Mouse (Mus musculus) heart, postnatal 0 days (tissue): ENCODE measurements around the gene Ssh2. TPM values are rescaled to one million over a fixed set of nuclear protein-coding genes. Genes with fewer than 3 reads are reported as not detected.
A peak's percentile ranks its signal among the peaks of the same experiment; 100 is the strongest.

Experiments used
- ATAC-seq: fragments of 200-750 bp; cut with Nextera tagmentation; 2 replicates; pipeline ENCODE4 v1.8.0; 2017; ENCODE audit warnings: low read depth, moderate number of reproducible peaks, moderate library complexity; ENCODE audit not compliant: insufficient read depth
- DNase-seq: peaks from one replicate; pipeline ENCODE4 v3.0.0-alpha.2; 2016; ENCODE audit warnings: low spot score
- H3K27ac ChIP-seq: fragments of 300-500 bp; sonication (generic); 2 replicates; pipeline ENCODE4 v1.5.1; 2014; ENCODE audit warnings: low read depth, mild to moderate bottlenecking
- H3K27me3 ChIP-seq: fragments of 300-500 bp; sonication (generic); 2 replicates; pipeline ENCODE4 v1.6.1; 2014; ENCODE audit warnings: low read length, mixed read lengths; ENCODE audit not compliant: control insufficient read depth, insufficient read depth
- H3K36me3 ChIP-seq: fragments of 300-500 bp; sonication (generic); replicated peaks from 2 replicates; pipeline ENCODE4 v1.6.1; 2014; ENCODE audit warnings: low read length, mixed read lengths; ENCODE audit not compliant: control insufficient read depth, insufficient read depth
- H3K4me1 ChIP-seq: fragments of 300-500 bp; sonication (generic); 2 replicates; pipeline ENCODE4 v1.6.1; 2014; ENCODE audit warnings: antibody characterized with exemption; ENCODE audit not compliant: control insufficient read depth, insufficient read depth
- H3K4me2 ChIP-seq: fragments of 300-500 bp; sonication (generic); 2 replicates; pipeline ENCODE4 v1.6.1; 2014; ENCODE audit warnings: low read depth, mild to moderate bottlenecking, low read length, moderate library complexity
- H3K4me3 ChIP-seq: fragments of 300-500 bp; sonication (generic); 2 replicates; pipeline ENCODE4 v1.5.1; 2014; ENCODE audit warnings: low read depth, low read length
- H3K9ac ChIP-seq: fragments of 300-500 bp; sonication (generic); replicated peaks from 2 replicates; pipeline ENCODE4 v1.6.1; 2014; ENCODE audit warnings: low read depth, low read length, mixed read lengths
- H3K9me3 ChIP-seq: fragments of 300-500 bp; sonication (generic); replicated peaks from 2 replicates; pipeline ENCODE4 v1.6.1; 2016; ENCODE audit warnings: low read length; ENCODE audit not compliant: control insufficient read depth
- CTCF ChIP-seq: IDR thresholded peaks from 2 replicates; pipeline ENCODE4 v1.5.1; 2016; ENCODE audit warnings: antibody characterized with exemption, control low read depth, low read depth
- EP300 ChIP-seq: IDR thresholded peaks from 2 replicates; pipeline ENCODE4 v1.6.1; 2016; ENCODE audit warnings: antibody characterized with exemption, low read depth
- WGBS: fragments of 180-500 bp; shearing (Covaris S2); extraction: QIAGEN DNeasy Blood & Tissue Kit; methylation state at CpG from one replicate; pipeline ENCODE4 v1.1.7; 2014; 5-methylcytosine and 5-hydroxymethylcytosine counted together
- polyA plus RNA-seq: library from polyadenylated mRNA; unstranded; fragments of >200 nt; fragmentation: Nextera tagmentation; extraction: Ambion mirVana; gene quantifications from 2 replicates; pipeline ENCODE4 v1.2.1, GENCODE M21; 2015
- total RNA-seq: library from RNA; depleted of rRNA; stranded (reverse); fragments of >200 nt; gene quantifications from 2 replicates; pipeline ENCODE4 v1.2.3, GENCODE M21; 2014; ENCODE audit warnings: low replicate concordance

Gene Ssh2
- total and polyA plus RNA-seq, 2 experiments from 2014 or later, result 21.0 to 60.6 TPM

DNA sequence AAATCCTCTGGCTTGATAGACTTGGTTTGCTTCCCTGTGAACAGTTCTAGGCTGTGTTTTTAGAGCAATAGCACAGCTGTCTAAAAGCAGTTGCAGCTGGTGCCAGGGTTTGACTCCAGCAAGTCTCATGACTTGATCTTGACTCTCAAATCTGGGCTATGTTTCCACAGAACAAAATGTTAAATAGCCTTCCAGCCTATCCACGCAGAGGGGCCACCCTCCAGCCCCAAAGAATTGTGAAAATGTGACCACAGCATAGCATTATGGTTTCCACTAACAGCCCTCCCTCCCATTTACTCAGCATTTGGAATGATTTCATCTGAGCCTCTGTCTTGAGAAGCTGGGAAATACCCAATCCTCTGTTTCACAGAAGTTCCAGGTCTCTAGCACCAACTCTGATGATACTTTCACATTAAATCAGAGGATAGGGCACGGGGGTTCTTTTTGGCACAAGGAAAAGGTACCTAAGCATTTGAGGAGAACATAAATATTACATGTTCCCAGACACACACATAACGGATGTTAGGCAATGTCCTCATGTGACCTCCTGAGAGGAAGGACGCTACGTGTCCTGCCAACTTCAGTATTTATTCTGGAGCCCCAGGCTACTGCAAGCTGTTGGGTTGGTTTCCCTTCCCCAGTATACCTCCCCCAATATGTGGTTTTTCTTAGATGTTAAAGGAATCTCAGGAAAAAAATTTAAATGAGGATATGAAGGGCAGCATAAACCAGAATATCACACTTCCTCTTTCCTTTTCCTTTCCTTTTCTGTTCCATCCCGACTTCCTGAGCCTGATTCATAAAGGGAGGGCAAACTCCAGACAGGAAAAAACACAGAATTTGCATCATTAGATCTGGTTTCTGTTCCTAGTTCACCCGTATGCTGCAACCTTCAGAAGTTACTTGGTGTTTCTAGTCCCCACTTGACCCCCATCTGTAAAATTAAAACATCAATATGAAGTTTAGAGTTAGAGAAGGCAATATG lies 226.4 kb downstream of the Ssh2 start:
- no peaks in the 10 kb centered on the region for H3K9me3 ChIP-seq
- H3K27ac ChIP-seq, result peak overlapping the region; percentile 81
- TF ChIP-seq EP300 (0 out of 2 replicates have a peak, but pooled peaks have one; percentile 14), CTCF (no peak)
- no peak overlapping the region for H3K4me2 ChIP-seq
- H3K36me3 ChIP-seq, result peaks cover 48% of the 10 kb centered on the region
- 40% methylated on average over 7 of the region's 7 CpGs for WGBS
- DNase-seq (peak; percentile 65), ATAC-seq (peak; percentile 62)
- H3K27me3 ChIP-seq, result no peaks in the 10 kb centered on the region
- H3K4me1 ChIP-seq, result peaks cover 45% of the 10 kb centered on the region
- no peak overlapping the region for H3K9ac ChIP-seq
- H3K4me3 ChIP-seq, result no peak overlapping the region

DNA sequence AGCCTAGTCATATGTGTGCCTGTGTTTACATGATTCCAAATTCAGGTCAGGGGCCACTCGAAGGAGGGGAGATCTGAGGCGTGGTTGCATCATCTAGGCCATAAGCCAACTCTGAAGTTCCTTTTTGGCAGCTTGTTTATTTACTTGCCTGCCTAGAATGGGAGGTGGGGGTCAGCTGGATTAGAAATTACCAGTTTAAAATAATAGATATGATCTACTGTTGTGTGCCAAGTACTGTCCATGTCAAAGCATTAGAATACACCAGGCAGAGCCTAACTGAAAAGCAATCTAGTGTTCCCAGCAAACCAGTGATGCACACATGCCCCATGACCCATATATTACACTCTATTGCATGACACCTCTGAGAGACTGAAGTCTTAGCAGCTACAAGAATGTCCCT lies 228.9 kb downstream of the Ssh2 start:
- no peak overlapping the region for H3K4me2 ChIP-seq
- peak overlapping the region; percentile 81 for H3K27ac ChIP-seq
- peaks cover 45% of the 10 kb centered on the region for H3K4me1 ChIP-seq
- no peak overlapping the region for H3K4me3 ChIP-seq
- DNase-seq, result no peak
- H3K36me3 ChIP-seq, result peaks cover 39% of the 10 kb centered on the region
- WGBS, result 25% methylated on average over 2 of the region's 2 CpGs
- ATAC-seq, result no peak
- H3K9ac ChIP-seq, result no peak overlapping the region
- TF ChIP-seq EP300 (peak; percentile 45; the same call in 1 of the 2 replicates), CTCF (no peak)
- H3K9me3 ChIP-seq, result no peaks in the 10 kb centered on the region
- H3K27me3 ChIP-seq, result no peaks in the 10 kb centered on the region

GRCm38 (mm10) chr11:77446628-77447041 lies 230.5 kb downstream of the Ssh2 start:
- WGBS, result 19% methylated on average over 6 of the region's 6 CpGs
- peaks cover 35% of the 10 kb centered on the region for H3K4me1 ChIP-seq
- TF ChIP-seq EP300, result 0 out of 2 replicates have a peak, but pooled peaks have one; percentile 8
- TF ChIP-seq CTCF, result peak; percentile 83
- H3K9ac ChIP-seq, result no peak overlapping the region
- DNase-seq, result peak; percentile 88
- no peaks in the 10 kb centered on the region for H3K9me3 ChIP-seq
- H3K4me3 ChIP-seq, result no peak overlapping the region
- H3K27me3 ChIP-seq, result no peaks in the 10 kb centered on the region
- no peak overlapping the region for H3K4me2 ChIP-seq
- peak; percentile 82 for ATAC-seq
- H3K27ac ChIP-seq, result no peak overlapping the region; the same call in 1 of the 2 replicates
- peaks cover 33% of the 10 kb centered on the region for H3K36me3 ChIP-seq

GRCm38 (mm10) chr11:77449224-77449623 lies 233.1 kb downstream of the Ssh2 start:
- Histone ChIP-seq H3K4me1 (peaks cover 9% of the 10 kb centered on the region), H3K27ac (no peak overlapping the region), H3K36me3 (peaks cover 35% of the 10 kb centered on the region), H3K9me3 (no peaks in the 10 kb centered on the region), H3K4me3 (no peak overlapping the region), H3K27me3 (no peaks in the 10 kb centered on the region), H3K4me2 (no peak overlapping the region), H3K9ac (no peak overlapping the region)
- WGBS, result 77% methylated on average over 7 of the region's 7 CpGs
- TF ChIP-seq CTCF (no peak), EP300 (no peak)
- ATAC-seq, result no peak
- no peak for DNase-seq

DNA sequence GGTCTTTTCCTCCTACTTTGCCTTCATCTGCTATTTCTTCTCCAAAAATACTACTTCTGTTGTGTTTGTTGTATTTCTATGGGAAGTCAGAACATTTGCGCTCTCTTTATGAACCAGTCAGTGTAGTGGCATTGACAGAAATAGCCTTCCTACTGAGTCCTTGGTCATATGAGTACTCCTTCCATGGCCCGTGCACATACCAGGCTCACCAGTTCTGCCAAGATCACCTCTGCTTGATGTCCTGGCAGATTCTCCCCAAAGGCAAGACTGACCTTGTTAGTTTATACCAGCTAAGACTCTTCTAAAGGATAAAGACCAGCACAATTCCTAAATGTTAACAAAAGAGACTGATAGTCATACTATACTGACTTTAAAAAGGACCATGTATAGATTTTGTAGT lies 235.6 kb downstream of the Ssh2 start:
- peaks cover 52% of the 10 kb centered on the region for H3K36me3 ChIP-seq
- WGBS, result 45% methylated on average over 2 of the region's 2 CpGs

More for the DNA sequence above, 235.6 kb downstream of the Ssh2 start:
- H3K4me2 ChIP-seq, result no peak overlapping the region
- H3K4me3 ChIP-seq, result no peak overlapping the region
- no peak overlapping the region for H3K9ac ChIP-seq
- peaks cover 4% of the 10 kb centered on the region; the same call in 1 of the 2 replicates for H3K4me1 ChIP-seq
- DNase-seq (no peak), ATAC-seq (no peak)
- no peak for TF ChIP-seq EP300
- TF ChIP-seq CTCF, result no peak
- no peaks in the 10 kb centered on the region for H3K27me3 ChIP-seq
- no peak overlapping the region for H3K27ac ChIP-seq
- H3K9me3 ChIP-seq, result no peaks in the 10 kb centered on the region
